Mouse (Mus musculus): ENCODE results near the gene Atp8a2. TPM values are rescaled to one million over a fixed set of nuclear protein-coding genes. Genes with fewer than 3 reads are reported as not detected.

Gene Atp8a2
- polyA plus RNA-seq, 1 experiment, result 0.01 TPM

DNA sequence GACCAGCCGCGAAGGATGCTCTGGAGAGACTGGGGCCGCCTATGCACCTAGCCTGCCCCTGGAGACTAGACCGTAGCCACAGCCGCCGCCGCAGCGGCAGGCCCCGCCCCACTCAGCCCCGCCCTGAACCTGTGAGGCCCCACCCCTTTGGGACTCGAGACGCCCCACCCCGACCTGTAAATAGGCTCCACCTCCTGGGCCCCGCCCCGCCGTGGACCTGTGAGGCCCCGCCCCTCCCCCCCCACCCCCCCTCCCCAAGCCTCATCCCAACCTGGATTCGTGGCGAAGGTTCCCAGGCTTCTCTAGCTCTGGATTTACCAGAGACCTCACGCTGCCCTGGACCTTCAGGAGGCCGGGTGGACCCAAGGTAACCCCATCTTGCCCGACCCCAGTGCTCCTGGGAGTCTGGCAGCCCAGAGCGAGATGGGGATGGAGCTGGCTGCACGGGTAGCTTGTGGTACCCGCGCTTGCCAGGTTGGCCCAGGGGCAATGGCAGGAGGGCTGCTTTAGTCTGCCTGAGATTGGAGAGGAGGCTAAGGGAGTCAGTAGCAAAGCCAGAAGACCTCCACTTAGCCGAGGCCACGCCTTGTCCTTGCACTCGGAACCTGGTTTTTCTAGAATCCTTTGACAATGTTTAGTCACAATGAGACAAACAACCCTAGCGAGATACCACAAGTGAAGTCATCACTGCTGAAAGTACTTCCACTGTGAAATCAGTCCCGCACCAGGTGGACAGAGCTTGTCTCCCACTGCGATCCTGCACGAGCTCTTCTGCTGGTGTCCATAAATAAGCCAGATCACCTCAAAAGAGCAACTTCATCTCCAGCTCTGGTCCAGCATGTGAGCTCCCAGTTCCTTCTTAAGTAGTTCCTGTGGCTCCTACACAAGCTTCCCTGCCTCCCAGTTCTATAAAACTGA lies 109.9 kb downstream of the Atp8a2 start:
- H3K36me3 ChIP-seq (ENCODE audit: control insufficient read depth, insufficient read depth), result no peaks in the 10 kb centered on the region
- H3K4me3 ChIP-seq, result no peak overlapping the region
- TF ChIP-seq POLR2A (IDR thresholded peaks at IDR 0.05; ENCODE audit: insufficient read length, low read depth), result no peak
- no peak for TF ChIP-seq POLR2AphosphoS2 (IDR thresholded peaks at IDR 0.05; ENCODE audit: insufficient read length, low read depth)
- H3K79me2 ChIP-seq (ENCODE audit: control insufficient read depth, insufficient read depth), result no peaks in the 10 kb centered on the region
- no peak overlapping the region for H3K4me2 ChIP-seq (ENCODE audit: low read depth)
- H3ac ChIP-seq (ENCODE audit: control insufficient read depth, insufficient read length), result no peak overlapping the region
- peaks cover 12% of the 10 kb centered on the region for H3K27me3 ChIP-seq (ENCODE audit: control insufficient read depth, insufficient read depth, insufficient read length)

DNA sequence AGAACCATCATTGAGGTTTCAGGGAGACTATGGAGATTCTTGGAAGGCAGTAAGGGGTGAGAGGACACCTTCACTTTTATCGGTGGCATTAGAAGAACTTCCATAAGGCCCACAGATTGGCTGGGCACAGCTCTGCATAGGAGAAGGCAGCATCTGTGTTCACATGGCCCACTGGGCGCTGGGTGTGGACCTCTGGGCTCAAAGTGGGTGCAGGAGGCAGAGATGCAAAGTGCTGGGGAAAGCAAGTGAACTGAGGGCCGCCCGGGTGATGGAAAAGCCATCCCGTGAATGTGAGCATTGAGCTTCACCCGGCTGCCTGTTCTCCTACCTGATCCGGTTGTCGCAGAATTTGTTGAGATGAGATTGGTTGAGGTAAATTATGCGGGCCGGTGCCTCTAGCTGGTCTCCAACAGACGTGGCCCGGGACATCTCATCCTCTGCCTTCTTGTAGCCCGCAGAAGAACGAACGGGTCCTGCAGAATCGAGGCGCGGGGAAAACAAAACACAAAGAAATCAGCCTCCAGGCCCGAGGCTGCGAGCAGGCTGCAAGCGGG lies 110.6 kb downstream of the Atp8a2 start:
- no peak overlapping the region for H3ac ChIP-seq (ENCODE audit: control insufficient read depth, insufficient read length)
- no peaks in the 10 kb centered on the region for H3K36me3 ChIP-seq (ENCODE audit: control insufficient read depth, insufficient read depth)
- peaks cover 12% of the 10 kb centered on the region for H3K27me3 ChIP-seq (ENCODE audit: control insufficient read depth, insufficient read depth, insufficient read length)
- no peak for TF ChIP-seq USF1 (IDR thresholded peaks at IDR 0.05; ENCODE audit: low read depth)
- H3K4me2 ChIP-seq (ENCODE audit: low read depth), result no peak overlapping the region
- H3K4me3 ChIP-seq, result no peak overlapping the region
- no peaks in the 10 kb centered on the region for H3K79me2 ChIP-seq (ENCODE audit: control insufficient read depth, insufficient read depth)

DNA sequence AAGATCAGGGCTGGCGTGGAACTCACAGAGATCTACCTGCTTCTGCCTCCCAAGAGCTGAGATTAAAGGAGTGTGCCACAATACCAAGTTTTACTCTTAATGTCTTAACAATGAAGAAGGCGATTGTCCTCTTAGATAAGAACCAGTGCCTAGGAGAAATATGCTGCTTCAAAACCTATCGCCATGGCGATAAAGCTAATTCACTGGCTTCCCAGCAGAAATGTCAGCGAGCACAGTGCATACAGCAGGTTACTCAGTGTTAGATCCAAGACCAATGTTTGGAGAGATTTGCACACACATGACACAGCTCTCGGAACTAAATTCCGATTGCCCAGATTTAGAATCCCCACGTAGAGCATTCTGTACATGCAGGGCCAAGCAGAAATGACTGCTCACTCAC lies 114.2 kb downstream of the Atp8a2 start:
- Histone ChIP-seq H3K4me3 (no peak overlapping the region), H3K79me2 (ENCODE audit: control insufficient read depth, insufficient read depth) (no peaks in the 10 kb centered on the region), H3K4me2 (ENCODE audit: low read depth) (no peak overlapping the region), H3ac (ENCODE audit: control insufficient read depth, insufficient read length) (no peak overlapping the region), H3K36me3 (ENCODE audit: control insufficient read depth, insufficient read depth) (no peaks in the 10 kb centered on the region), H3K27me3 (ENCODE audit: control insufficient read depth, insufficient read depth, insufficient read length) (peaks cover 18% of the 10 kb centered on the region)
- TF ChIP-seq REST (IDR thresholded peaks at IDR 0.05; ENCODE audit: insufficient read depth, insufficient read length), result no peak

DNA sequence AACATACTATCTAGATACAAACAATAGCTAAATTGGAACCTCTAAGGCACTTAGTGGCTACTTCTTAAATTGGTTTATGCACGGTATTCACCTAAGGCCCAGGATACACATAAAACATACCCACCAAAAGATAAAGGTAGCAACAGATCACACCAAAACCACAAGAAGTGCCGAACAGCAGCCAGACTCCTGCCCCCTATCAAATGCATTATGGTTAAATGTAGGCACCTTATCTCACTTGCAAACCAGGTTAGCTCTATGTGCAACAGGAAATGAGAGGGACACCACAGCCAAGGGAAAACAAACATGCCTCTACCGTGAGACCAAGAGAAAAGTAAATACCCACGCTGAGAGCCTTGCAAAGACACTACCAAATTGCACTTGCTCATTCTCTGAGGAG lies 124.5 kb downstream of the Atp8a2 start:
- Histone ChIP-seq H3K79me2 (ENCODE audit: control insufficient read depth, insufficient read depth) (no peaks in the 10 kb centered on the region), H3K4me3 (no peak overlapping the region), H3K4me2 (ENCODE audit: low read depth) (no peak overlapping the region), H3ac (ENCODE audit: control insufficient read depth, insufficient read length) (no peak overlapping the region), H3K36me3 (ENCODE audit: control insufficient read depth, insufficient read depth) (no peaks in the 10 kb centered on the region), H3K27me3 (ENCODE audit: control insufficient read depth, insufficient read depth, insufficient read length) (peaks cover 15% of the 10 kb centered on the region)
- no peak for TF ChIP-seq CEBPB (IDR thresholded peaks at IDR 0.05; ENCODE audit: insufficient read depth, poor library complexity, severe bottlenecking)
- TF ChIP-seq E2F4 (IDR thresholded peaks at IDR 0.05; ENCODE audit: insufficient read depth), result no peak
- no peak for TF ChIP-seq MAX (IDR thresholded peaks at IDR 0.05; ENCODE audit: low read depth)
- no peak for TF ChIP-seq USF1 (IDR thresholded peaks at IDR 0.05; ENCODE audit: low read depth)
- TF ChIP-seq MYOD1 (IDR thresholded peaks at IDR 0.05; ENCODE audit: control insufficient read depth in 1 of 3, insufficient read length in 2 of 3, low read depth in 2 of 3), result no peak
- TF ChIP-seq SRF (IDR thresholded peaks at IDR 0.05; ENCODE audit: control insufficient read depth, insufficient read length, low read depth), result no peak
- TF ChIP-seq TCF3 (IDR thresholded peaks at IDR 0.05; ENCODE audit: insufficient read length, low read depth), result no peak
- TF ChIP-seq TCF12 (IDR thresholded peaks at IDR 0.05; ENCODE audit: insufficient read depth, poor library complexity, severe bottlenecking), result no peak
- TF ChIP-seq POLR2AphosphoS2 (IDR thresholded peaks at IDR 0.05; ENCODE audit: insufficient read length, low read depth), result no peak
- TF ChIP-seq POLR2A (IDR thresholded peaks at IDR 0.05; ENCODE audit: insufficient read length, low read depth), result no peak
- TF ChIP-seq REST (IDR thresholded peaks at IDR 0.05; ENCODE audit: insufficient read depth, insufficient read length), result no peak
- no peak for TF ChIP-seq MYOG (IDR thresholded peaks at IDR 0.05; ENCODE audit: control insufficient read depth in 1 of 3, insufficient read depth in 1 of 3, insufficient read length in 2 of 3, low read depth in 2 of 3)

DNA sequence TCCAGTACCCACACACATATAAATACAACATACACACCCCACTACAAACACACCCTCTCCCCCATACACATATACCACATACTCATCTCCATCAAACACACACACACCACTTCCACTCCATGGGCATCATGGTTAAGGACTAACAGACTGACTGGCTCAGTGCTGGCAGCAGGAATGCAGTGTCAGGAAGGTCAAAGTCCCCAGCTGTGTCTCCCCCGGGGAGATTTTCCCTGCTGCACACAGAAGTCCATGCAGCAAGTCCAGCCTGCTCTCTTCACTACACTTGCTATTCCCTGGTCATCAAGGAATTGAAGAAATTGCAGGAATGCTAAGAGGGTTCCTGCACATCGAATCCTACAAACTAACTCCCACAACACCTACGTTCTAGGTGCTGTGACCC lies 131.8 kb downstream of the Atp8a2 start:
- TF ChIP-seq CEBPB (IDR thresholded peaks at IDR 0.05; ENCODE audit: insufficient read depth, poor library complexity, severe bottlenecking) (no peak), E2F4 (IDR thresholded peaks at IDR 0.05; ENCODE audit: insufficient read depth) (no peak), MYOD1 (IDR thresholded peaks at IDR 0.05; ENCODE audit: control insufficient read depth in 1 of 3, insufficient read length in 2 of 3, low read depth in 2 of 3) (no peak), REST (IDR thresholded peaks at IDR 0.05; ENCODE audit: insufficient read depth, insufficient read length) (no peak), POLR2A (IDR thresholded peaks at IDR 0.05; ENCODE audit: insufficient read length, low read depth) (no peak), TCF12 (IDR thresholded peaks at IDR 0.05; ENCODE audit: insufficient read depth, poor library complexity, severe bottlenecking) (no peak), SRF (IDR thresholded peaks at IDR 0.05; ENCODE audit: control insufficient read depth, insufficient read length, low read depth) (no peak), MAX (IDR thresholded peaks at IDR 0.05; ENCODE audit: low read depth) (no peak)
- no peaks in the 10 kb centered on the region for H3K36me3 ChIP-seq (ENCODE audit: control insufficient read depth, insufficient read depth)
- H3K4me3 ChIP-seq, result no peak overlapping the region
- H3K4me2 ChIP-seq (ENCODE audit: low read depth), result no peak overlapping the region
- no peak overlapping the region for H3ac ChIP-seq (ENCODE audit: control insufficient read depth, insufficient read length)
- H3K27me3 ChIP-seq (ENCODE audit: control insufficient read depth, insufficient read depth, insufficient read length), result no peaks in the 10 kb centered on the region
- no peaks in the 10 kb centered on the region for H3K79me2 ChIP-seq (ENCODE audit: control insufficient read depth, insufficient read depth)

All from myocyte (in vitro differentiated cells).